Mouse (Mus musculus): ENCODE measurements at regions not wholly inside any gene's neighbourhood (a gene's known extent, or its start where the extent isn't known, plus 50 kb on each side); places are given as distances from the start of the nearest gene placed in this dataset.

DNA sequence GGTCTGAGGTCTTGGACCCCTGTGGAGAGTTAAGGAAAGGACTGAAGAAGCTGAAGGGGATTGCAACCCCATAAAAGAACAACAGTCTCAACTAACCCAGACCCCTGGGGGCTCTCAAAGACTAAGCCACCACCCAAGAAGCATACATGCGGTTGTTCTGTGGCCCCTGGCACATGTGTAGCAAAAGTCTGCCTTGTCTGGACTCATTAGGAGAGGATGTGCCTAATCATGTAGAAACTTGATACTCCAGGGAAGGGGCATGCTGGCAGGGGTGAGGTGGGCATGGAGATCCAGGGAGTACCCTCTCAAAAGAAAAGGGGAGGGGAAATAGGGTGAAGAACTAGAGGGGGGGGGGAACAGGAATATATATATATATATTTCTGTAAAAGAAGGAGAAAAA, 1267.1 kb upstream of the Gm10800 start:
- H3K27me3 ChIP-seq (ENCODE audit: control insufficient read depth, insufficient read depth, low read length), result no peaks in the 10 kb centered on the region
- no peak overlapping the region for H3K4me3 ChIP-seq (ENCODE audit: low read depth, low read length)
- no peak overlapping the region for H3K27ac ChIP-seq (ENCODE audit: low read depth, low read length)
- no peak overlapping the region for H3K4me2 ChIP-seq (ENCODE audit: low read depth, low read length, severe bottlenecking)
- WGBS, result 10% methylated on average over 1 of the region's 1 CpGs
- no peaks in the 10 kb centered on the region for H3K4me1 ChIP-seq (replicated peaks; ENCODE audit: control insufficient read depth, insufficient read depth, low read length)
- H3K36me3 ChIP-seq (ENCODE audit: control insufficient read depth, insufficient read depth, low read length), result no peaks in the 10 kb centered on the region
- H3K9ac ChIP-seq (ENCODE audit: low read length), result no peak overlapping the region
- no peaks in the 10 kb centered on the region for H3K9me3 ChIP-seq (ENCODE audit: control insufficient read depth, low read length)
- ATAC-seq (replicated peaks; ENCODE audit: low FRiP score) (peak; percentile 47; the same call in 1 of the 2 replicates), DNase-seq (ENCODE audit: low spot score) (no peak)
